Comparison of ENCODE assay signal across 14 mouse cellular contexts in the genomic region with DNA sequence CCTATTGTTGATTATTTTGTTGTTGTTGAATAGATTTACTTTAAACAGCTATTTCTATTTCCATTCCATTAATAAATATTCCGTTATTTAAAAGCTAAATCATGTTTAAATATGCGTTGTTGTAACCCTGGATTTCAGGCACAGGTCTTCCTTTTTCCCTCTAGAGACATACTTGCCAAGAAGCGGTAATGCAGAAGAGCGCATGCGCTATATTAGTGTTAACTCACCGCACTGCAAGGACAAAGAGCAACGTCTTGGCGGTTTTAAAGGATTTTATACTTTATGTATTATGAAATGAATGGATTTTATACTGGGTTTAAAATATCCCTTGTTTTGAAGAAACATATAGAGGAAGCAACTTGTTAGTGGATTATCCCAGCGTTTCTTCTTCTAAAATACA.
"Had no signal": no experiment of that assay in that cellular context is flagged by ENCODE, and none has a peak within 500 bp of the region (broad histone marks: within the 10 kb centered on the region; RNA-seq: fewer than 3 reads in every experiment).

No protein-coding gene starts in this region.

- H3K9me3 ChIP-seq: limb, embryonic 15.5 days; liver, embryonic 13.5 days; lung, embryonic 15.5 days; megakaryocyte, embryonic 14.5 days; neural tube, embryonic 12.5 days had no signal

- H3K36me3 ChIP-seq: limb, embryonic 15.5 days; liver, embryonic 13.5 days; lung, embryonic 15.5 days; neural tube, embryonic 12.5 days had no signal

- H3K9ac ChIP-seq: limb, embryonic 15.5 days; liver, embryonic 13.5 days; liver, postnatal 0 days; lung, embryonic 15.5 days; neural tube, embryonic 12.5 days had no signal

- H3K4me1 ChIP-seq: limb, embryonic 15.5 days; liver, embryonic 13.5 days; lung, embryonic 15.5 days; megakaryocyte, embryonic 14.5 days; neural tube, embryonic 12.5 days had no signal

- H3K4me2 ChIP-seq: limb, embryonic 15.5 days; liver, embryonic 13.5 days; lung, embryonic 15.5 days; neural tube, embryonic 12.5 days had no signal

- H3K27me3 ChIP-seq: limb, embryonic 15.5 days; liver, embryonic 13.5 days; lung, embryonic 15.5 days; megakaryocyte, embryonic 14.5 days; neural tube, embryonic 12.5 days had no signal

- H3K27ac ChIP-seq: left cerebral cortex, adult 2 months; limb, embryonic 15.5 days; liver, embryonic 13.5 days; lung, embryonic 15.5 days; macrophage; neural tube, embryonic 12.5 days had no signal

- H3K4me3 ChIP-seq: left cerebral cortex, adult 2 months; limb, embryonic 15.5 days; liver, embryonic 13.5 days; lung, embryonic 15.5 days; megakaryocyte, embryonic 14.5 days; neural tube, embryonic 12.5 days had no signal

- ATAC-seq: intestine, postnatal 0 days; liver, postnatal 0 days had no signal

- DNase-seq: kidney, adult 8-10 months; kidney, postnatal 25 days; liver, embryonic 13.5 days; liver, postnatal 0 days; lung, postnatal 14 days; right cerebral cortex, postnatal 14 days; thymus, postnatal 4 days had no signal
